Mouse (Mus musculus) midbrain, embryonic 14.5 days (tissue): ENCODE measurements around the gene Tmem151b. TPM values are rescaled to one million over a fixed set of nuclear protein-coding genes. Genes with fewer than 3 reads are reported as not detected.
A peak's percentile ranks its signal among the peaks of the same experiment; 100 is the strongest.

Source experiments
- ATAC-seq: fragments of 200-750 bp; cut with Nextera tagmentation; 2 replicates; pipeline ENCODE4 v1.8.0; 2017; ENCODE audit warnings: moderate number of reproducible peaks, moderate library complexity; ENCODE audit not compliant: low FRiP score, low TSS enrichment
- DNase-seq: peaks from one replicate; pipeline ENCODE4 v3.0.0-alpha.2; 2015
- H3K27ac ChIP-seq: fragments of 300-500 bp; sonication (generic); replicated peaks from 2 replicates; pipeline ENCODE4 v1.5.1; 2014; ENCODE audit warnings: mild to moderate bottlenecking, low read depth, low read length, moderate library complexity
- H3K27me3 ChIP-seq: fragments of 300-500 bp; sonication (generic); 2 replicates; pipeline ENCODE4 v1.6.1; 2014; ENCODE audit warnings: low read length, control low read depth, mixed read lengths; ENCODE audit not compliant: control insufficient read depth, insufficient read depth
- H3K36me3 ChIP-seq: fragments of 300-500 bp; sonication (generic); 2 replicates; pipeline ENCODE4 v1.6.1; 2014; ENCODE audit warnings: low read length, control low read depth; ENCODE audit not compliant: control insufficient read depth, insufficient read depth
- H3K4me1 ChIP-seq: fragments of 300-500 bp; sonication (generic); 2 replicates; pipeline ENCODE4 v1.6.1; 2014; ENCODE audit warnings: mild to moderate bottlenecking, antibody characterized with exemption, low read length, control low read depth; ENCODE audit not compliant: control insufficient read depth, insufficient read depth
- H3K4me2 ChIP-seq: fragments of 300-500 bp; sonication (generic); 2 replicates; pipeline ENCODE4 v1.6.1; 2014; ENCODE audit warnings: mild to moderate bottlenecking, low read length, moderate library complexity
- H3K4me3 ChIP-seq: fragments of 300-500 bp; sonication (generic); replicated peaks from 2 replicates; pipeline ENCODE4 v1.5.1; 2014; ENCODE audit warnings: low read depth, low read length
- H3K9ac ChIP-seq: fragments of 300-500 bp; sonication (generic); replicated peaks from 2 replicates; pipeline ENCODE4 v1.6.1; 2014; ENCODE audit warnings: mild to moderate bottlenecking, low read length, moderate library complexity
- H3K9me3 ChIP-seq: fragments of 300-500 bp; sonication (generic); 2 replicates; pipeline ENCODE4 v1.6.1; 2016; ENCODE audit warnings: low read length, control low read depth, mixed read lengths; ENCODE audit not compliant: control insufficient read depth
- WGBS: fragments of 180-500 bp; shearing (Covaris S2); extraction: QIAGEN DNeasy Blood & Tissue Kit; methylation state at CpG from one replicate; pipeline ENCODE4 v1.1.7; 2014; 5-methylcytosine and 5-hydroxymethylcytosine counted together
- polyA plus RNA-seq: library from polyadenylated mRNA; unstranded; fragments of >200 nt; fragmentation: Nextera tagmentation; extraction: Ambion mirVana; gene quantifications from 2 replicates; pipeline ENCODE4 v1.2.1, GENCODE M21; 2014

Gene Tmem151b
- polyA plus RNA-seq, 1 experiment from 2014 or later, result 20.4 TPM

DNA sequence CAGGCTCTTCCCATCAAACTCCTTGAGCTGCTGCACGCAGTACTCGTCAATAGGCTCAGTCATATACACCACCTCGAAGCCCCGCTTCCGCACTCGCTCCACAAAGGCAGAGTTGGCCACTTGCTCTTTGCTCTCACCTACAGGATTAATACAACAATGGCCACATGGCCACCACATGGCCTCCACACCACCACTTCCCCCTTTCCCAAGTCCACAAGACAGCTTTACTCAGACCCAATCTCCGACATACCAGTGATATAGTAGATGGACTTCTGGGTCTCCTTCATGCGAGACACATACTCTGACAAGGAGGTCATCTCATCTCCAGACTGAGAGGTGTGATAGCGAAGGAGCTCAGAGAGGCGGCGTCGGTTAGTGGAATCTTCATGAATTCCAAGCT is 19.5 kb upstream of the Tmem151b start:
- H3K9me3 ChIP-seq, result no peaks in the 10 kb centered on the region
- H3K4me1 ChIP-seq, result peaks cover 13% of the 10 kb centered on the region
- DNase-seq (no peak), ATAC-seq (no peak)
- H3K4me2 ChIP-seq, result no peak overlapping the region
- H3K36me3 ChIP-seq, result peaks cover 59% of the 10 kb centered on the region
- no peak overlapping the region for H3K4me3 ChIP-seq
- no peak overlapping the region for H3K27ac ChIP-seq
- H3K27me3 ChIP-seq, result no peaks in the 10 kb centered on the region
- 88% methylated on average over 12 of the region's 12 CpGs for WGBS
- no peak overlapping the region for H3K9ac ChIP-seq

DNA sequence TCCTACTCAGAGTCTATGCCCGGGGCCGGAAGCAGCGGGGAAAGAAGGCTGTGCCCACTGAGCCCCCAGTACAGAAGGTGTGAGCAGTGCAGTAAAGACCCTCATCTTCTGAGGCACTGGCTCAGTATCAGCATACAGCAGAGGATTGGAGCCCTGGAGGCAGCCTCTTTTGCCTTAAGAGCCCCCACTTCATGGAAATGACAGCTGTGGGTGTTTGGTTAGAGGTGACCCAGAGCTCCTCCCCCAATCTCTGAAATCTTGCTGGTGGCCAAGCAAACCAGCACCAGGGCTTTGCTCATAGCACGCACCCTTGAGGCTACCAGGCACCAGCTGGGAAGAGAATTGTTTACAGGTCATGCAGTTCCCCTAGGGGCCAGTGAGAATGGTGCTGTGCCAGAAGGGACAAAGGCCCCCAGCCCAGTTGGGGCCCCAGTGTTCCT is 17.7 kb upstream of the Tmem151b start:
- no peak overlapping the region for H3K4me3 ChIP-seq
- peaks cover 13% of the 10 kb centered on the region for H3K4me1 ChIP-seq
- 35% methylated on average over 4 of the region's 4 CpGs for WGBS
- no peak for ATAC-seq
- no peak overlapping the region for H3K9ac ChIP-seq
- DNase-seq, result no peak
- no peak overlapping the region for H3K27ac ChIP-seq
- H3K9me3 ChIP-seq, result no peaks in the 10 kb centered on the region
- H3K27me3 ChIP-seq, result no peaks in the 10 kb centered on the region
- H3K36me3 ChIP-seq, result peaks cover 59% of the 10 kb centered on the region
- no peak overlapping the region for H3K4me2 ChIP-seq

- Histone ChIP-seq H3K27ac (no peak overlapping the region), H3K9me3 (no peaks in the 10 kb centered on the region), H3K9ac (no peak overlapping the region), H3K4me1 (peaks cover 9% of the 10 kb centered on the region), H3K4me3 (no peak overlapping the region), H3K4me2 (no peak overlapping the region), H3K27me3 (no peaks in the 10 kb centered on the region), H3K36me3 (peaks cover 59% of the 10 kb centered on the region)
- ATAC-seq, result no peak
- no peak for DNase-seq
- 72% methylated on average over 18 of the region's 18 CpGs for WGBS
These were observed 17.1 kb upstream of the Tmem151b start for GRCm38 (mm10) chr17:45566360-45567161.

DNA sequence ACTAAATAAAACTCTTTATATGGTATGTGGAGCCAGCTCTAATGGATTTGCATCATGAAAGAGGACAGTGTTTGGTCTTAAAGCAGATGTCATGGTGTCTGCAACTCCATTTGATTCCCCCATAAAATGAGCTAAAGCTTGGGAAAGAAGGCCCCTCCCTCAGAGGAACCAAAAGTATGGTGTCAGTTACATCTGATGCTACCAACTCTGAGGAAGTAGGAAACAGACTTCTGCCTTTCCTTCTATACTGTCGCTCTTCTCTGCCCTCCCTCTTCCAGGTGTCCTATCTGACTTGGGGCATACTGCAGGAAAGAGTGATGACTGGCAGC is 16.5 kb upstream of the Tmem151b start:
- Histone ChIP-seq H3K4me3 (no peak overlapping the region), H3K4me1 (peaks cover 8% of the 10 kb centered on the region), H3K27me3 (no peaks in the 10 kb centered on the region), H3K4me2 (no peak overlapping the region), H3K9me3 (no peaks in the 10 kb centered on the region), H3K9ac (no peak overlapping the region), H3K36me3 (peaks cover 53% of the 10 kb centered on the region), H3K27ac (no peak overlapping the region)
- ATAC-seq (no peak), DNase-seq (no peak)
- WGBS, result 95% methylated on average over 1 of the region's 1 CpGs

DNA sequence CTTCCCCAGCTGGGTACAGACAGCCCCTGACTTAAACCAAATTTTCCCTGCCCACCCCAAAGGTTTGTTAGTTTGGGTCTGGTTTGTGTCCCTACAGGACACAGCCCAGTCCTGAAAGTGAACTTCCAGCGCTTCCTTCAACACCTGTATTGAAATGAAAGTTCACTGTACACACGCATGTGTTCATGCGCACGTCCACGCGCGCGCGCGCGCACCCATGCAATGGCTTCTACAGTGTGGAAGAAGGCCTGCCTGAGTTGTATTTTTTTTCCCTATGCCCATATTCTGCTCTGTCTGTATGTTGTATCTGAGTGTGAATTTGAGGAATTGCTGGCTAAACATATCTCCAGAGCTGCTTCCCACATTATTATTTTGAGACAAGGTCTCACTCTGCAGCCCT is 15.6 kb upstream of the Tmem151b start:
- ATAC-seq, result no peak
- 96% methylated on average over 11 of the region's 11 CpGs for WGBS
- peaks cover 44% of the 10 kb centered on the region for H3K36me3 ChIP-seq
- H3K27ac ChIP-seq, result no peak overlapping the region
- H3K4me1 ChIP-seq, result peaks cover 8% of the 10 kb centered on the region
- H3K9ac ChIP-seq, result peak overlapping the region; percentile 86; the same call in 1 of the 2 replicates
- DNase-seq, result no peak
- peak overlapping the region; percentile 95 for H3K4me2 ChIP-seq
- peak overlapping the region; percentile 78 for H3K4me3 ChIP-seq
- H3K9me3 ChIP-seq, result no peaks in the 10 kb centered on the region
- H3K27me3 ChIP-seq, result no peaks in the 10 kb centered on the region

- Histone ChIP-seq H3K27me3 (no peaks in the 10 kb centered on the region), H3K27ac (peak overlapping the region; percentile 82), H3K4me1 (peaks cover 8% of the 10 kb centered on the region), H3K4me2 (peak overlapping the region; percentile 95), H3K9me3 (no peaks in the 10 kb centered on the region), H3K4me3 (peak overlapping the region; percentile 78), H3K9ac (peak overlapping the region; percentile 86), H3K36me3 (peaks cover 39% of the 10 kb centered on the region)
- ATAC-seq (no peak; the same call in 1 of the 2 replicates), DNase-seq (no peak)
- WGBS, result 8% methylated on average over 18 of the region's 18 CpGs
These were observed 15.1 kb upstream of the Tmem151b start for GRCm38 (mm10) chr17:45564531-45565084.

GRCm38 (mm10) chr17:45563655-45564530 is 14.4 kb upstream of the Tmem151b start, which contains the start of gene Slc35b2:
Gene Slc35b2 (plus strand): TSS chr17:45563874.
- WGBS, result under 1% methylated on average over 57 of the region's 61 CpGs
- peak within 1 kb of the TSS; percentile 95 for H3K4me2 ChIP-seq
- no peaks in the 10 kb centered on the region for H3K27me3 ChIP-seq
- H3K4me1 ChIP-seq, result peaks cover 8% of the 10 kb centered on the region
- peak within 1 kb of the TSS; percentile 82 for H3K27ac ChIP-seq
- peaks cover 32% of the 10 kb centered on the region for H3K36me3 ChIP-seq
- ATAC-seq (peak; percentile 84), DNase-seq (peak; percentile 95)
- no peaks in the 10 kb centered on the region for H3K9me3 ChIP-seq
- H3K4me3 ChIP-seq, result peak within 1 kb of the TSS; percentile 78
- peak within 1 kb of the TSS; percentile 86 for H3K9ac ChIP-seq

GRCm38 (mm10) chr17:45563216-45563615 is 13.7 kb upstream of the Tmem151b start:
- Histone ChIP-seq H3K9ac (no peak overlapping the region), H3K4me2 (no peak overlapping the region), H3K4me3 (no peak overlapping the region), H3K36me3 (peaks cover 25% of the 10 kb centered on the region), H3K27ac (no peak overlapping the region), H3K27me3 (no peaks in the 10 kb centered on the region), H3K9me3 (no peaks in the 10 kb centered on the region), H3K4me1 (peaks cover 8% of the 10 kb centered on the region)
- DNase-seq, result no peak
- no peak for ATAC-seq
- WGBS, result 80% methylated on average over 12 of the region's 12 CpGs
